Mouse (Mus musculus): ENCODE data around the gene Arl5b. TPM values are rescaled to one million over a fixed set of nuclear protein-coding genes. Genes with fewer than 3 reads are reported as not detected.
A peak's percentile ranks its signal among the peaks of the same experiment; 100 is the strongest.

The Arl5b gene
- polyA plus RNA-seq, 1 experiment from 2014 or later: 5.6 TPM

- no peaks in the 10 kb centered on the region for H3K9me3 ChIP-seq (replicated peaks)
- H3K27me3 ChIP-seq: no peaks in the 10 kb centered on the region
- 58% methylated on average over 6 of the region's 6 CpGs for WGBS (ENCODE audit: insufficient replicate concordance)
- no peaks in the 10 kb centered on the region for H3K36me3 ChIP-seq (replicated peaks)
- H3K4me2 ChIP-seq: no peak overlapping the region
- no peak overlapping the region for H3K9ac ChIP-seq
- no peak overlapping the region for H3K27ac ChIP-seq (replicated peaks)
- H3K4me3 ChIP-seq (replicated peaks): no peak overlapping the region
- H3K4me1 ChIP-seq (replicated peaks): no peaks in the 10 kb centered on the region
- ATAC-seq (ENCODE audit: insufficient read depth): no peak
Measured at GRCm38 (mm10) chr2:15112741-15113140, 63.5 kb downstream of the Arl5b start.

- peak; percentile 96 for ATAC-seq (ENCODE audit: insufficient read depth)
- Histone ChIP-seq H3K4me3 (replicated peaks) (no peak overlapping the region), H3K27ac (replicated peaks) (0 out of 2 replicates have a peak overlapping the region, but pooled peaks have one; percentile 24), H3K4me2 (0 out of 2 replicates have a peak overlapping the region, but pooled peaks have one; percentile 0), H3K4me1 (replicated peaks) (peaks cover 11% of the 10 kb centered on the region; the same call in 1 of the 2 replicates), H3K9ac (no peak overlapping the region), H3K36me3 (replicated peaks) (no peaks in the 10 kb centered on the region), H3K9me3 (replicated peaks) (no peaks in the 10 kb centered on the region), H3K27me3 (no peaks in the 10 kb centered on the region)
- 60% methylated on average over 1 of the region's 1 CpGs for WGBS (ENCODE audit: insufficient replicate concordance)
Measured at GRCm38 (mm10) chr2:15121217-15121680, 72.1 kb downstream of the Arl5b start.

Other genes starting within 250 kb of the Arl5b start
- 2.9 and 4.5 TPM in 2 replicates for gene Nsun6, start 5.7 kb downstream of the Arl5b start, polyA plus RNA-seq (2015; fragmentation: Nextera tagmentation; extraction: Ambion mirVana)